Mouse (Mus musculus) frontal cortex, postnatal 25 days (tissue): ENCODE measurements at regions not wholly inside any gene's neighbourhood (a gene's known extent, or its start where the extent isn't known, plus 50 kb on each side); places are given as distances from the start of the nearest gene placed in this dataset.
A peak's percentile ranks its signal among the peaks of the same experiment; 100 is the strongest.

Experiments used
- DNase-seq, 2 experiments: peaks; one replicate each; pipeline ENCODE4 v3.0.0; 2022; ENCODE audit warnings: low spot score in 2 of 2

GRCm38 (mm10) chr13:71350787-71351186 is 509.2 kb upstream of the Adamts16 start:
- no peak for DNase-seq

GRCm38 (mm10) chr13:71342921-71343320 is 501.3 kb upstream of the Adamts16 start:
- DNase-seq, result no peak

- DNase-seq, result no peak
Observed at GRCm38 (mm10) chr13:71338700-71339099, 497.1 kb upstream of the Adamts16 start.

GRCm38 (mm10) chr13:71334925-71335324 is 493.3 kb upstream of the Adamts16 start:
- no peak for DNase-seq

- no peak for DNase-seq
Observed at GRCm38 (mm10) chr13:71333146-71333545, 491.5 kb upstream of the Adamts16 start.

GRCm38 (mm10) chr13:71330321-71330720 is 488.7 kb upstream of the Adamts16 start:
- no peak for DNase-seq

GRCm38 (mm10) chr13:71327802-71328753 is 486.5 kb upstream of the Adamts16 start:
- no peak for DNase-seq

GRCm38 (mm10) chr13:71320489-71320888 is 478.9 kb upstream of the Adamts16 start:
- no peak for DNase-seq

- no peak for DNase-seq
Observed at GRCm38 (mm10) chr13:71303956-71304355, 462.3 kb upstream of the Adamts16 start.

GRCm38 (mm10) chr13:71275991-71276390 is 434.4 kb upstream of the Adamts16 start:
- DNase-seq, result no peak

- DNase-seq, result no peak
Observed at GRCm38 (mm10) chr13:71274139-71274538, 432.5 kb upstream of the Adamts16 start.

- no peak for DNase-seq
Observed at GRCm38 (mm10) chr13:71273485-71273884, 431.9 kb upstream of the Adamts16 start.

GRCm38 (mm10) chr13:71273067-71273466 is 431.5 kb upstream of the Adamts16 start:
- no peak for DNase-seq

- no peak for DNase-seq
Observed at GRCm38 (mm10) chr13:71272431-71272830, 430.8 kb upstream of the Adamts16 start.

GRCm38 (mm10) chr13:71271727-71272418 is 430.3 kb upstream of the Adamts16 start:
- no peak for DNase-seq

GRCm38 (mm10) chr13:71270370-71270769 is 428.8 kb upstream of the Adamts16 start:
- DNase-seq, result no peak

GRCm38 (mm10) chr13:71269496-71269895 is 427.9 kb upstream of the Adamts16 start:
- DNase-seq, result no peak

GRCm38 (mm10) chr13:71263315-71263878 is 421.8 kb upstream of the Adamts16 start:
- no peak for DNase-seq

GRCm38 (mm10) chr13:71262575-71263295 is 421.1 kb upstream of the Adamts16 start:
- no peak for DNase-seq

GRCm38 (mm10) chr13:71254016-71254415 is 412.4 kb upstream of the Adamts16 start:
- no peak for DNase-seq

- peak in 1 of 2 experiments; percentile 10 for DNase-seq
Observed at GRCm38 (mm10) chr13:71248261-71249031, 406.8 kb upstream of the Adamts16 start.
